26 mouse cellular contexts compared by ENCODE assay signal in the genomic region with DNA sequence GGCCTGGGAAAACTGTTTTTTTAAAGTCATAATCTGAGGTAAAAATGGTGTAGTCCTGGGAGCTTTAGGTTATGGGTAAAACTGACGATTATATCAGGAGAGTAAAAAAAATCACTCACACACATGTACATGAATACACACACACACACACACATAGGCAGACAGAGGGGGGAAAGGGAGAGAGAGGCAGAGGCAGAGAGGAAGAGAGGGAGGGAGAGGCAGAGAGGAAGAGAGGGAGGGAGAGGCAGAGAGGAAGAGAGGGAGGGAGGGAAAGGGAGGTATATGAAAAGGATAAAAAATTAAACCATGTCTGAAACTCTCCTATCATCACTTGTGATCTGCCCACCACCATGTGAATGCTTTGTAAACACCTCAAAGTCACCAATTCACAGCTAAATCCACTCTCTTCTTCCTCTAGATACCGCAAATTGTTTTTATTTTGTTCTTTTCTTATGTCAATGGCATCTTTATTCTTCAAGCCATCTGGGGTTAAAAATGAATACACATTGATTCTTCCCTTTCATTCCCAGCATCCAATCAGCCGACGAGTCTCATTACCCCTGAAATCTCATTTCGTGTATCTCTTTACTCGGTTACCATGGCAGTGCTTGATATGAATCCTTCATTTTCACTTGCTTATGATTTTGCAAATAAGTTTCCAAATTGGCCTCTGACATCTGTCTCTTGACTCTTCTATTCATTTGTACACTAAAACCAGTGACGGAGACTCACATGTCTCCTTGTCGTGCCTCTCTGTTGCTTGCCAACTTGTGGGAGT.
A peak's percentile ranks its signal among the peaks of the same experiment; 100 is the strongest.
DNase-seq lines count a peak whose midpoint lies in the region; ATAC-seq and TF ChIP-seq lines count a peak whose summit lies in the region.
"Had no signal": no experiment of that assay in that cellular context is flagged by ENCODE, and none has a peak within 500 bp of the region (broad histone marks: within the 10 kb centered on the region; RNA-seq: fewer than 3 reads in every experiment).

No protein-coding gene starts in this region.

- no peak overlapping the region for H3K9ac ChIP-seq in forebrain, embryonic 13.5 days
- H3K9ac ChIP-seq in forebrain, embryonic 15.5 days (replicated peaks): no peak overlapping the region
- no peak overlapping the region for H3K9ac ChIP-seq in forebrain, embryonic 12.5 days
- H3K9ac ChIP-seq in forebrain, embryonic 16.5 days (replicated peaks; ENCODE audit: low read depth, low read length): no peak overlapping the region
- H3K9ac ChIP-seq: embryonic facial prominence, embryonic 13.5 days; embryonic facial prominence, embryonic 15.5 days had no signal

- H3K9me3 ChIP-seq in forebrain, embryonic 13.5 days (replicated peaks): no peaks in the 10 kb centered on the region
- no peaks in the 10 kb centered on the region for H3K9me3 ChIP-seq in forebrain, embryonic 10.5 days
- H3K9me3 ChIP-seq in forebrain, embryonic 15.5 days: no peaks in the 10 kb centered on the region
- H3K9me3 ChIP-seq in forebrain, embryonic 12.5 days: no peaks in the 10 kb centered on the region
- no peaks in the 10 kb centered on the region for H3K9me3 ChIP-seq in forebrain, embryonic 16.5 days (ENCODE audit: control insufficient read depth, low read length)
- H3K9me3 ChIP-seq: embryonic facial prominence, embryonic 13.5 days; embryonic facial prominence, embryonic 15.5 days; G1E had no signal

- no peak overlapping the region for H3K4me2 ChIP-seq in forebrain, embryonic 13.5 days
- H3K4me2 ChIP-seq in forebrain, embryonic 15.5 days (replicated peaks): no peak overlapping the region
- no peak overlapping the region for H3K4me2 ChIP-seq in forebrain, embryonic 12.5 days
- H3K4me2 ChIP-seq in forebrain, embryonic 16.5 days (ENCODE audit: low read length): no peak overlapping the region
- H3K4me2 ChIP-seq: embryonic facial prominence, embryonic 13.5 days; embryonic facial prominence, embryonic 15.5 days had no signal

- H3K36me3 ChIP-seq in forebrain, embryonic 13.5 days (ENCODE audit: poor library complexity, severe bottlenecking): no peaks in the 10 kb centered on the region
- no peaks in the 10 kb centered on the region for H3K36me3 ChIP-seq in forebrain, embryonic 10.5 days (replicated peaks)
- no peaks in the 10 kb centered on the region for H3K36me3 ChIP-seq in forebrain, embryonic 15.5 days
- H3K36me3 ChIP-seq in forebrain, embryonic 12.5 days (replicated peaks): no peaks in the 10 kb centered on the region
- no peaks in the 10 kb centered on the region for H3K36me3 ChIP-seq in forebrain, embryonic 16.5 days (ENCODE audit: control insufficient read depth, insufficient read depth)
- H3K36me3 ChIP-seq: embryonic facial prominence, embryonic 13.5 days; embryonic facial prominence, embryonic 15.5 days; G1E had no signal

- H3K4me3 ChIP-seq in forebrain, embryonic 13.5 days: no peak overlapping the region
- no peak overlapping the region for H3K4me3 ChIP-seq in forebrain, embryonic 10.5 days
- no peak overlapping the region for H3K4me3 ChIP-seq in forebrain, embryonic 15.5 days
- H3K4me3 ChIP-seq in forebrain, embryonic 12.5 days (replicated peaks): no peak overlapping the region
- H3K4me3 ChIP-seq in forebrain, embryonic 16.5 days (replicated peaks; ENCODE audit: low read length): no peak overlapping the region
- H3K4me3 ChIP-seq: embryonic facial prominence, embryonic 13.5 days; embryonic facial prominence, embryonic 15.5 days; erythroblast, embryonic 14.5 days had no signal

- H3K27ac ChIP-seq in forebrain, embryonic 13.5 days: no peak overlapping the region
- H3K27ac ChIP-seq in forebrain, embryonic 10.5 days: no peak overlapping the region
- H3K27ac ChIP-seq in forebrain, embryonic 15.5 days (replicated peaks): no peak overlapping the region
- no peak overlapping the region for H3K27ac ChIP-seq in forebrain, embryonic 12.5 days
- no peak overlapping the region for H3K27ac ChIP-seq in forebrain, embryonic 16.5 days (ENCODE audit: low read length)
- H3K27ac ChIP-seq: embryonic facial prominence, embryonic 13.5 days; embryonic facial prominence, embryonic 15.5 days had no signal

- no peak for TF ChIP-seq CTCF in brain, embryonic 14.5 days (IDR thresholded peaks at IDR 0.05; ENCODE audit: borderline replicate concordance, extremely low read depth, insufficient read depth, insufficient read length)

- H3K4me1 ChIP-seq in forebrain, embryonic 13.5 days: no peaks in the 10 kb centered on the region
- no peaks in the 10 kb centered on the region for H3K4me1 ChIP-seq in forebrain, embryonic 10.5 days
- H3K4me1 ChIP-seq in forebrain, embryonic 15.5 days: no peaks in the 10 kb centered on the region
- no peaks in the 10 kb centered on the region for H3K4me1 ChIP-seq in forebrain, embryonic 12.5 days
- H3K4me1 ChIP-seq in forebrain, embryonic 16.5 days (replicated peaks; ENCODE audit: control insufficient read depth, insufficient read depth, low read length): no peaks in the 10 kb centered on the region

- TF ChIP-seq POLR2A in brain, embryonic 14.5 days (IDR thresholded peaks at IDR 0.05; ENCODE audit: borderline replicate concordance, extremely low read depth, insufficient read depth, insufficient read length, poor library complexity, severe bottlenecking): no peak

- no peak for DNase-seq in forebrain, embryonic 10.5 days (ENCODE audit: extremely low spot score, low spot score)
- peak; percentile 49 for DNase-seq in brain, embryonic 14.5 days (ENCODE audit: low read depth)
- DNase-seq in ovary, adult 18-20 months (ENCODE audit: low spot score): no peak
- no peak for DNase-seq in spleen, postnatal 4 days (ENCODE audit: low spot score in 2 of 2)
- DNase-seq: adrenal gland, adult 8-10 months; adrenal gland, postnatal 14 days; adrenal gland, postnatal 36 days; B cell, adult 2 months; cerebellum, adult 11-12 months; cerebellum, adult 2 months; cerebellum, adult 9-10 months; cerebellum, postnatal 10 days; cerebellum, postnatal 25 days; embryo, embryonic 11 days had no signal

- 83% methylated on average over 8 of the region's 8 CpGs for WGBS in forebrain, embryonic 13.5 days
- WGBS in forebrain, embryonic 10.5 days: 95% methylated on average over 8 of the region's 8 CpGs
- WGBS in forebrain, embryonic 15.5 days: 72% methylated on average over 8 of the region's 8 CpGs
- 83% methylated on average over 8 of the region's 8 CpGs for WGBS in forebrain, embryonic 12.5 days
- 71% methylated on average over 8 of the region's 8 CpGs for WGBS in forebrain, embryonic 16.5 days

- peak; percentile 41; the same call in 1 of the 2 replicates for ATAC-seq in forebrain, embryonic 13.5 days
- peak; percentile 70; the same call in 1 of the 2 replicates for ATAC-seq in forebrain, embryonic 15.5 days (replicated peaks)
- no peak for ATAC-seq in forebrain, embryonic 12.5 days (ENCODE audit: low FRiP score)
- peak; percentile 54; the same call in 1 of the 2 replicates for ATAC-seq in forebrain, embryonic 16.5 days
- ATAC-seq: activated CD4-positive, CD25-positive, alpha-beta regulatory T cell, adult 4 months; CD4-positive, CD25-positive, alpha-beta regulatory T cell, adult 4 months; Patski had no signal

- H3K27me3 ChIP-seq in forebrain, embryonic 13.5 days: no peaks in the 10 kb centered on the region
- H3K27me3 ChIP-seq in forebrain, embryonic 10.5 days (ENCODE audit: poor library complexity, severe bottlenecking): no peaks in the 10 kb centered on the region
- H3K27me3 ChIP-seq in forebrain, embryonic 15.5 days: no peaks in the 10 kb centered on the region
- no peaks in the 10 kb centered on the region for H3K27me3 ChIP-seq in forebrain, embryonic 12.5 days
- H3K27me3 ChIP-seq in forebrain, embryonic 16.5 days (replicated peaks; ENCODE audit: control insufficient read depth, insufficient read depth, low read length): no peaks in the 10 kb centered on the region
- H3K27me3 ChIP-seq: CH12.LX; embryonic facial prominence, embryonic 13.5 days; embryonic facial prominence, embryonic 15.5 days; Patski had no signal
